Mouse (Mus musculus) heart, embryonic 16.5 days (tissue): ENCODE results near the gene Clic4. TPM values are rescaled to one million over a fixed set of nuclear protein-coding genes. Genes with fewer than 3 reads are reported as not detected.

Experiments used
- ATAC-seq: fragments of 200-750 bp; cut with Nextera tagmentation; replicated peaks from 2 replicates; pipeline ENCODE4 v1.8.0; 2017; ENCODE audit warnings: moderate number of reproducible peaks; ENCODE audit not compliant: insufficient read depth, low FRiP score; ENCODE audit errors: extremely low read depth
- H3K27ac ChIP-seq: fragments of 300-500 bp; sonication (generic); 2 replicates; pipeline ENCODE4 v1.5.1; 2014; ENCODE audit warnings: mild to moderate bottlenecking, low read length, control low read depth, moderate library complexity
- H3K27me3 ChIP-seq: fragments of 300-500 bp; sonication (generic); 2 replicates; pipeline ENCODE4 v1.6.1; 2014; ENCODE audit warnings: low read length, mixed read lengths; ENCODE audit not compliant: control insufficient read depth, insufficient read depth
- H3K36me3 ChIP-seq: fragments of 300-500 bp; sonication (generic); 2 replicates; pipeline ENCODE4 v1.6.1; 2014; ENCODE audit not compliant: control insufficient read depth, insufficient read depth
- H3K4me1 ChIP-seq: fragments of 300-500 bp; sonication (generic); 2 replicates; pipeline ENCODE4 v1.6.1; 2014; ENCODE audit warnings: low read length, mixed read lengths; ENCODE audit not compliant: control insufficient read depth, insufficient read depth
- H3K4me2 ChIP-seq: fragments of 300-500 bp; sonication (generic); 2 replicates; pipeline ENCODE4 v1.6.1; 2014; ENCODE audit warnings: low read depth, mild to moderate bottlenecking, control low read depth, low read length
- H3K4me3 ChIP-seq: fragments of 300-500 bp; sonication (generic); 2 replicates; pipeline ENCODE4 v1.5.1; 2014; ENCODE audit warnings: mild to moderate bottlenecking, control low read depth, low read length
- H3K9ac ChIP-seq: fragments of 300-500 bp; sonication (generic); 2 replicates; pipeline ENCODE4 v1.6.1; 2014; ENCODE audit warnings: low read length, control low read depth
- H3K9me3 ChIP-seq: fragments of 300-500 bp; sonication (generic); replicated peaks from 2 replicates; pipeline ENCODE4 v1.6.1; 2016; ENCODE audit warnings: low read length; ENCODE audit not compliant: control insufficient read depth
- WGBS: fragments of 180-500 bp; shearing (Covaris S2); extraction: QIAGEN DNeasy Blood & Tissue Kit; methylation state at CpG from one replicate; pipeline ENCODE4 v1.1.7; 2014; 5-methylcytosine and 5-hydroxymethylcytosine counted together
- polyA plus RNA-seq: library from polyadenylated mRNA; unstranded; fragments of >200 nt; fragmentation: Nextera tagmentation; extraction: Ambion mirVana; gene quantifications from 2 replicates; pipeline ENCODE4 v1.2.1, GENCODE M21; 2015

Clic4 gene
- polyA plus RNA-seq, 1 experiment from 2014 or later = 289 TPM

DNA sequence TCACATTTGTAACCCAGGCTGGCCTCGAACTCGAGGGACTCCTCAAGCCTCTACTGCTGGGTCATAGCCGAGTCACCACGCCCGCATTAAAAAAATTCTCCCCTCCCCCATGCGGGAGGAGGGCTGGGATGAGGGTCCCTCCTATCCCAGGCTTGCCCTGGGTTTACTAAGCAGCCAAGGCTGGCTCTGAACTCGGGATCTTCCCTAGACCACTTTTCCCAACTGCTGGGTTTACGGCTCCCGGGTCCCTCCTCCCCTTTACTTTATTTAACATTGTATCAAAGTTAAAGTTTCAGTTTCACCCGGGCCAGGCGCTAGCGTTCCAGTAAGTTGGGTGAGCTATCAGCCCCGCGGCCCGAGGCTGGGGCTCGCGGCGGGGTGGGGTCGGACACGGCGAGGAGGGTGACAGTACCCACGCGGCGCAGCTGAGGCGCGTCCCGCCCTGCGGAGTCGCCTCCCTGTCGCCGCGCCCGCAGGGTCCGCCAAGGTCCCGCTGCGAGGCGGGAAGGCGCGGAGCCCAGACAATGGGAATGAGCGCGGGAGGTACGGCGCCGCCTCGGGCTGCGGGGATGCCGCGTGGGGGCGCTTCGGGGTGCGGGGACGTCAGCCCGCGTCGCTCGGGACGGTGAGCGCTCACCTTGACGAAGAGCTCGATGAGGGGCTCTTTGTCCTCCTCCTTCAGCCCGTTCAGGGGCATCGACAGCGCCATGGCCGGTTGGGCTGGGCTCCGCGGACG lies 565 bp downstream of the Clic4 start:
- Histone ChIP-seq H3K4me3 (peak overlapping the region; percentile 89), H3K9me3 (no peaks in the 10 kb centered on the region), H3K36me3 (no peaks in the 10 kb centered on the region), H3K9ac (peak overlapping the region; percentile 94), H3K27ac (peak overlapping the region; percentile 99), H3K4me2 (peak overlapping the region; percentile 82), H3K27me3 (no peaks in the 10 kb centered on the region), H3K4me1 (peaks cover 40% of the 10 kb centered on the region)
- ATAC-seq = peak; percentile 39
- WGBS = under 1% methylated on average over 66 of the region's 67 CpGs

- Histone ChIP-seq H3K4me1 (peaks cover 45% of the 10 kb centered on the region), H3K36me3 (no peaks in the 10 kb centered on the region), H3K4me3 (peak overlapping the region; percentile 89), H3K9me3 (no peaks in the 10 kb centered on the region), H3K4me2 (peak overlapping the region; percentile 82), H3K27ac (peak overlapping the region; percentile 99), H3K27me3 (no peaks in the 10 kb centered on the region), H3K9ac (peak overlapping the region; percentile 94)
- no peak for ATAC-seq
- WGBS = under 1% methylated on average over 20 of the region's 20 CpGs
Measured at GRCm38 (mm10) chr4:135271419-135271828, 1.2 kb downstream of the Clic4 start.

DNA sequence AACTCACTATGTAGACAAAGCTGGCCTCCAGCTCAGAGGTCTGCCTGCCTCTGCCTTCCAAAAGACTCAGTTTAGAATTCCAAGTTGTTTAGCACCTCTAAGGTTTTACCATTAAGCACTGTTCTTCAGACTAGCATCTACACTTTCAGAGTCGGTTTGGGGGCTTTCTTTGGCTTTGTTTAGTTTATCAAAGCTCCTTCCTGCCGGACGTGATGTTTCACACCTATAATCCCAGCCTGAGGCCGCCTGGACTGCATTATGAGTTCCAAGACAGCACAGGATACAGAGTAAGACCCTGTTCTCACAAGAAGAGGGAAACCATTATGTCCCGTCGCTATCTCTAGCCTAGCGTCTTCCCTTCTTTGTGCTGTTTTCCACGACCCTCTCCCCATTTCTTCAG lies 2.1 kb downstream of the Clic4 start:
- Histone ChIP-seq H3K4me2 (peak overlapping the region; percentile 82), H3K4me1 (peaks cover 54% of the 10 kb centered on the region)

DNA sequence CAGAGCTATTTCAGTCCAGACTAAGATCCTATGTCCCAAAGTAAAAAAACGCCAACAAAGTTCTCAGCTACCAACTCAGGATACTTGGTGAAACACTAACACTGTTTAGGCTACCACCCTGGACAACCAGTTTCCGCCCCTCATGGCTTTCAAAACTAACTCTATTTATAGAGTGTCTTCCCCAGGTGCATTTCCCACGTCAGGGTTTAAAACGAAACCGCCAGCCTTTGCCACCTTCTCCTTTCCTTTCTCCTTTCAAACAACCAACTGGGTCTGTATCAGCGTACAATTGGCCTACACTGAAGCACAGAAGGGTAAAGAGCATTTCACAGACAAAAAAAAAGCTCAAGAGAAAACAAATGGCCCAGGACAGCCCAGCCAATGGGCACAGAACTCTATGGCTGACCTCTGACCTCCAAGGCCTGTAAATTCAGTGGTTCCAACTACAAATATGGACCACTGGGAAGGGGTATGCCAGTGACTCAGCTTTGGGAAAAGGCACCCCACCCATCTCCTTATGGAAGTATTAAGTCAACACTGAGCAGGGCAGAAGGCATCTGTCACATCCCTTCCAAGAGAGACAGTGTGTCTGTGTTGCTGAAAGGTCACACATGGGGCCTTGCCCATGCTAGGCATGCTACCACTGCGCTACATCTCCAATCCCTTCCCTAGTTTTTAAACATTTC lies 2.8 kb downstream of the Clic4 start:
- Histone ChIP-seq H3K27ac (peak overlapping the region; percentile 99), H3K4me2 (peak overlapping the region; percentile 82), H3K9ac (peak overlapping the region; percentile 94), H3K4me1 (peaks cover 59% of the 10 kb centered on the region), H3K36me3 (no peaks in the 10 kb centered on the region), H3K9me3 (no peaks in the 10 kb centered on the region), H3K4me3 (peak overlapping the region; percentile 89), H3K27me3 (no peaks in the 10 kb centered on the region)
- ATAC-seq = no peak
- WGBS = 27% methylated on average over 7 of the region's 7 CpGs

More for the DNA sequence above, 2.1 kb downstream of the Clic4 start:
- ATAC-seq = no peak
- 18% methylated on average over 8 of the region's 8 CpGs for WGBS
- H3K27ac ChIP-seq = peak overlapping the region; percentile 99
- H3K9me3 ChIP-seq = no peaks in the 10 kb centered on the region
- H3K4me3 ChIP-seq = peak overlapping the region; percentile 89
- no peaks in the 10 kb centered on the region for H3K27me3 ChIP-seq
- H3K9ac ChIP-seq = peak overlapping the region; percentile 94
- H3K36me3 ChIP-seq = no peaks in the 10 kb centered on the region

GRCm38 (mm10) chr4:135267521-135267920 lies 5.1 kb downstream of the Clic4 start:
- Histone ChIP-seq H3K4me1 (peaks cover 60% of the 10 kb centered on the region), H3K27me3 (no peaks in the 10 kb centered on the region), H3K36me3 (peaks cover 3% of the 10 kb centered on the region; the same call in 1 of the 2 replicates), H3K4me3 (peak overlapping the region; percentile 35), H3K4me2 (peak overlapping the region; percentile 67), H3K9me3 (no peaks in the 10 kb centered on the region), H3K27ac (peak overlapping the region; percentile 75), H3K9ac (peak overlapping the region; percentile 61)
- no peak for ATAC-seq
- 36% methylated on average over 8 of the region's 8 CpGs for WGBS

GRCm38 (mm10) chr4:135266987-135267386 lies 5.6 kb downstream of the Clic4 start:
- Histone ChIP-seq H3K27me3 (no peaks in the 10 kb centered on the region), H3K4me2 (peak overlapping the region; percentile 67), H3K4me3 (peak overlapping the region; percentile 35), H3K36me3 (peaks cover 3% of the 10 kb centered on the region; the same call in 1 of the 2 replicates), H3K9ac (peak overlapping the region; percentile 61), H3K4me1 (peaks cover 64% of the 10 kb centered on the region), H3K9me3 (no peaks in the 10 kb centered on the region), H3K27ac (peak overlapping the region; percentile 75)
- 37% methylated on average over 9 of the region's 9 CpGs for WGBS
- peak; percentile 33; the same call in 1 of the 2 replicates for ATAC-seq

- no peak overlapping the region for H3K9ac ChIP-seq
- H3K4me1 ChIP-seq = peaks cover 56% of the 10 kb centered on the region
- ATAC-seq = no peak
- H3K27ac ChIP-seq = peak overlapping the region; percentile 32; the same call in 1 of the 2 replicates
- WGBS = 54% methylated on average over 4 of the region's 4 CpGs
- H3K4me3 ChIP-seq = no peak overlapping the region
- H3K4me2 ChIP-seq = no peak overlapping the region
- no peaks in the 10 kb centered on the region for H3K27me3 ChIP-seq
- H3K36me3 ChIP-seq = peaks cover 10% of the 10 kb centered on the region; the same call in 1 of the 2 replicates
- H3K9me3 ChIP-seq = no peaks in the 10 kb centered on the region
Measured at GRCm38 (mm10) chr4:135260434-135260833, 12.2 kb downstream of the Clic4 start.

- ATAC-seq = no peak
- 21% methylated on average over 7 of the region's 7 CpGs for WGBS
- Histone ChIP-seq H3K4me2 (peak overlapping the region; percentile 43), H3K27me3 (no peaks in the 10 kb centered on the region), H3K4me1 (peaks cover 64% of the 10 kb centered on the region), H3K9me3 (no peaks in the 10 kb centered on the region), H3K27ac (peak overlapping the region; percentile 84), H3K36me3 (peaks cover 10% of the 10 kb centered on the region; the same call in 1 of the 2 replicates), H3K9ac (peak overlapping the region; percentile 60), H3K4me3 (no peak overlapping the region)
Measured at GRCm38 (mm10) chr4:135258521-135258920, 14.1 kb downstream of the Clic4 start.
